Mouse (Mus musculus): ENCODE results near the gene Far2. TPM values are rescaled to one million over a fixed set of nuclear protein-coding genes. Genes with fewer than 3 reads are reported as not detected.
"Not testable (repeated sequence)": the region's sequence is repeated elsewhere in the genome, so short reads cannot be mapped to it uniquely, and the experiment has no call there.

Gene Far2
- polyA plus RNA-seq, 1 experiment from 2014 or later, result 2.9 TPM

DNA sequence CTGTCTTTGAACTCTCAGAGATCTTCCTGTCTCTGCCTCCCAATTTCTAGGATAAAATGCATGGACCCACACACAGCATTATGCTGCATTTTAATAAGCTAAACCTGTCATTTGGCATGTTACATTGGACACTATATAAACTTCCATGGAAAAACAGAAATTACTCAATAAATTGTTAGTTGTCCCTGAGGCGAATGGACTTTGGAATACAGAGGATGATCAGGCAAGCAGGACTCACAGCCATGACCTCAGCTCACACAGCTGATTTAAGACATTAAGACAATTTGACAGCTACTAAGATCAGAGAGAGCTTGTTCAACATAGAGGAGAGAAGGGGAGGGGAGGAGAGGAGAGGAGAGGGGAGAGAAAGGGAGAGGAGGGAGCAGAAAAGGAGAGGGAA lies 95.4 kb downstream of the Far2 start:
- 94% methylated on average over 1 of the region's 1 CpGs for WGBS
- Histone ChIP-seq H3K4me1 (ENCODE audit: insufficient read depth, low read length) (no peaks in the 10 kb centered on the region), H3K4me3 (ENCODE audit: low read length) (no peak overlapping the region), H3K4me2 (replicated peaks; ENCODE audit: low read depth, low read length) (no peak overlapping the region), H3K27me3 (ENCODE audit: insufficient read depth, low read length) (no peaks in the 10 kb centered on the region), H3K9me3 (ENCODE audit: low read length) (no peaks in the 10 kb centered on the region), H3K27ac (ENCODE audit: low read length) (no peak overlapping the region), H3K36me3 (ENCODE audit: insufficient read depth, low read length) (no peaks in the 10 kb centered on the region), H3K9ac (replicated peaks; ENCODE audit: low read length) (no peak overlapping the region)
- no peak for ATAC-seq (ENCODE audit: low FRiP score, low TSS enrichment)

DNA sequence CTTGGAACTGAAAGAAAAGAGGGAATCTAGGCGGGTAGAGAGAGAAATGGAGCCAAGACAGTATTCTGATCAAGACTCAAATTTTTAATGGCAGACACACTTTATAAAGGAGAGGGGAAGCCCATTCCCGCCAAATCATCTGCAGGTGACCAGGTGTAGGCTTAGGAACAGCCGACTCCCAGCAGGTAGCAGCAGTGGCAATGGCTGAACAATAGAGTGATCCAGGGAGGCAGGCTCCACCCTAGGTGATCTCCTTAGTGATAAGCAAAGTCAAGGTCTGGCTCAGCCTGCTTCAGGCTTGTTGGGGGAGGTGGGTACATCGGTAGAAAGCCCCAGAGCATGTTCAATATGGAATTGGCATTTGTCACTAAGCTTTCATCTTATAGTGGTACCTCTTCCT lies 105.2 kb downstream of the Far2 start:
- not testable (repeated sequence) for H3K4me2 ChIP-seq (replicated peaks; ENCODE audit: low read depth, low read length); H3K4me1 ChIP-seq (ENCODE audit: insufficient read depth, low read length); H3K27me3 ChIP-seq (ENCODE audit: insufficient read depth, low read length); H3K9me3 ChIP-seq (ENCODE audit: low read length); H3K27ac ChIP-seq (ENCODE audit: low read length); H3K9ac ChIP-seq (replicated peaks; ENCODE audit: low read length); ATAC-seq (ENCODE audit: low FRiP score, low TSS enrichment); H3K36me3 ChIP-seq (ENCODE audit: insufficient read depth, low read length); H3K4me3 ChIP-seq (ENCODE audit: low read length)
- 63% methylated on average over 4 of the region's 4 CpGs for WGBS

GRCm38 (mm10) chr6:148172904-148173303 lies 125.8 kb downstream of the Far2 start:
- Histone ChIP-seq H3K4me1 (ENCODE audit: insufficient read depth, low read length) (no peaks in the 10 kb centered on the region), H3K27me3 (ENCODE audit: insufficient read depth, low read length) (no peaks in the 10 kb centered on the region), H3K9ac (replicated peaks; ENCODE audit: low read length) (no peak overlapping the region), H3K4me2 (replicated peaks; ENCODE audit: low read depth, low read length) (no peak overlapping the region), H3K36me3 (ENCODE audit: insufficient read depth, low read length) (no peaks in the 10 kb centered on the region), H3K4me3 (ENCODE audit: low read length) (no peak overlapping the region), H3K27ac (ENCODE audit: low read length) (no peak overlapping the region), H3K9me3 (ENCODE audit: low read length) (no peaks in the 10 kb centered on the region)
- no peak for ATAC-seq (ENCODE audit: low FRiP score, low TSS enrichment)
- WGBS, result 52% methylated on average over 3 of the region's 3 CpGs

- no peak overlapping the region for H3K4me3 ChIP-seq (ENCODE audit: low read length)
- H3K27ac ChIP-seq (ENCODE audit: low read length), result no peak overlapping the region
- no peaks in the 10 kb centered on the region for H3K9me3 ChIP-seq (ENCODE audit: low read length)
- no peak overlapping the region for H3K9ac ChIP-seq (replicated peaks; ENCODE audit: low read length)
- H3K27me3 ChIP-seq (ENCODE audit: insufficient read depth, low read length), result no peaks in the 10 kb centered on the region
- no peak overlapping the region for H3K4me2 ChIP-seq (replicated peaks; ENCODE audit: low read depth, low read length)
- H3K36me3 ChIP-seq (ENCODE audit: insufficient read depth, low read length), result peaks cover 60% of the 10 kb centered on the region
- WGBS, result 91% methylated on average over 1 of the region's 1 CpGs
- no peaks in the 10 kb centered on the region for H3K4me1 ChIP-seq (ENCODE audit: insufficient read depth, low read length)
- ATAC-seq (ENCODE audit: low FRiP score, low TSS enrichment), result no peak
Measured at GRCm38 (mm10) chr6:148185694-148186093, 138.6 kb downstream of the Far2 start.

- Histone ChIP-seq H3K4me3 (ENCODE audit: low read length) (no peak overlapping the region), H3K27ac (ENCODE audit: low read length) (no peak overlapping the region), H3K27me3 (ENCODE audit: insufficient read depth, low read length) (no peaks in the 10 kb centered on the region), H3K9ac (replicated peaks; ENCODE audit: low read length) (no peak overlapping the region), H3K36me3 (ENCODE audit: insufficient read depth, low read length) (peaks cover 31% of the 10 kb centered on the region), H3K4me1 (ENCODE audit: insufficient read depth, low read length) (no peaks in the 10 kb centered on the region), H3K4me2 (replicated peaks; ENCODE audit: low read depth, low read length) (no peak overlapping the region), H3K9me3 (ENCODE audit: low read length) (no peaks in the 10 kb centered on the region)
- WGBS, result 81% methylated on average over 6 of the region's 6 CpGs
- ATAC-seq (ENCODE audit: low FRiP score, low TSS enrichment), result no peak
Measured at GRCm38 (mm10) chr6:148193972-148194701, 147.1 kb downstream of the Far2 start.

DNA sequence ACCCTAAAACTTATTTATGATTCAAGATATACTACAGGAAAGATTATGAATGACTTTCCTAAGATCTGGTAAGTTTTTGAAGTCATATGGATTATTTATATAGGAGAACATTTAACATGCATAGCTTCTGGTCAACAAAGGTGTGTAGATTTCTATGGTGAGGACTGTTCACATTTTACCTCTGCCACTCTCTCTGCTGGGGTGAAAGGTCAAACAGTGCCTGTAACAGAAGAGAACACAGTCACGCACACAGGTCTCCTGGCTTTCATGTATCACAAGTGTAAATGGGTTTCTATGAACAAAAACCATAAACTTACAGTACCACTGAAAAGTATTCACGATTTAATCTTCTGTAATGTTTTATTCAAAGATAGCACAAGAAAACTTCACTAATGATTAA lies 152.1 kb downstream of the Far2 start:
- H3K27ac ChIP-seq (ENCODE audit: low read length), result no peak overlapping the region
- 80% methylated on average over 2 of the region's 2 CpGs for WGBS
- no peak overlapping the region for H3K4me3 ChIP-seq (ENCODE audit: low read length)
- ATAC-seq (ENCODE audit: low FRiP score, low TSS enrichment), result no peak
- H3K9me3 ChIP-seq (ENCODE audit: low read length), result no peaks in the 10 kb centered on the region
- H3K4me2 ChIP-seq (replicated peaks; ENCODE audit: low read depth, low read length), result no peak overlapping the region
- no peaks in the 10 kb centered on the region for H3K4me1 ChIP-seq (ENCODE audit: insufficient read depth, low read length)
- H3K27me3 ChIP-seq (ENCODE audit: insufficient read depth, low read length), result no peaks in the 10 kb centered on the region
- no peak overlapping the region for H3K9ac ChIP-seq (replicated peaks; ENCODE audit: low read length)
- H3K36me3 ChIP-seq (ENCODE audit: insufficient read depth, low read length), result peaks cover 43% of the 10 kb centered on the region

GRCm38 (mm10) chr6:148199729-148200128 lies 152.7 kb downstream of the Far2 start:
- Histone ChIP-seq H3K9me3 (ENCODE audit: low read length) (no peaks in the 10 kb centered on the region), H3K36me3 (ENCODE audit: insufficient read depth, low read length) (peaks cover 40% of the 10 kb centered on the region), H3K27ac (ENCODE audit: low read length) (peak overlapping the region; percentile 65), H3K4me2 (replicated peaks; ENCODE audit: low read depth, low read length) (no peak overlapping the region), H3K4me1 (ENCODE audit: insufficient read depth, low read length) (no peaks in the 10 kb centered on the region), H3K4me3 (ENCODE audit: low read length) (no peak overlapping the region), H3K27me3 (ENCODE audit: insufficient read depth, low read length) (no peaks in the 10 kb centered on the region), H3K9ac (replicated peaks; ENCODE audit: low read length) (no peak overlapping the region)
- ATAC-seq (ENCODE audit: low FRiP score, low TSS enrichment), result no peak
- WGBS, result 88% methylated on average over 3 of the region's 3 CpGs

DNA sequence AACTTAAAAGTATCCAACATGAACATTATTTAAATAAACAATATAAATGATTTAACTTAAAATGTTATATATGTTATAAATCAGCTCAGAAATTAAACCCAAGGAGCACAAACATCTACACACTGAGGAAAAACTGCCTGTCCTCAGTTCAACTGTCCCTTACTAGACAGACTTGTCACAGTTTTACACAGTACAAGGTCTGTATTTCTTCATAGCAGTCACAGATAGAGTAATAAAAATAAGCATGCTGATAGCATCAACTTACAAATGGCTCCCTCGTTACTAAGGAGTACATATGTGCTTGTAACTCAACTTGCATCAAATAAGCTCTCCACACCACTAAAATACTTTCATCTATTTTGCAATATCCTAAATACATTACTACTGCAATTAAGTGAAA lies 158.1 kb downstream of the Far2 start:
- peaks cover 5% of the 10 kb centered on the region; the same call in 1 of the 2 replicates for H3K4me1 ChIP-seq (ENCODE audit: insufficient read depth, low read length)
- ATAC-seq (ENCODE audit: low FRiP score, low TSS enrichment), result no peak
- no peaks in the 10 kb centered on the region for H3K27me3 ChIP-seq (ENCODE audit: insufficient read depth, low read length)
- H3K4me2 ChIP-seq (replicated peaks; ENCODE audit: low read depth, low read length), result no peak overlapping the region
- no peaks in the 10 kb centered on the region for H3K9me3 ChIP-seq (ENCODE audit: low read length)
- H3K9ac ChIP-seq (replicated peaks; ENCODE audit: low read length), result no peak overlapping the region
- no peak overlapping the region for H3K27ac ChIP-seq (ENCODE audit: low read length)
- WGBS, result 73% methylated on average over 1 of the region's 1 CpGs
- no peak overlapping the region for H3K4me3 ChIP-seq (ENCODE audit: low read length)
- peaks cover 29% of the 10 kb centered on the region for H3K36me3 ChIP-seq (ENCODE audit: insufficient read depth, low read length)

GRCm38 (mm10) chr6:148207522-148207921 lies 160.5 kb downstream of the Far2 start:
- Histone ChIP-seq H3K9me3 (ENCODE audit: low read length) (no peaks in the 10 kb centered on the region), H3K4me1 (ENCODE audit: insufficient read depth, low read length) (peaks cover 11% of the 10 kb centered on the region), H3K4me2 (replicated peaks; ENCODE audit: low read depth, low read length) (no peak overlapping the region), H3K27me3 (ENCODE audit: insufficient read depth, low read length) (no peaks in the 10 kb centered on the region), H3K27ac (ENCODE audit: low read length) (no peak overlapping the region), H3K9ac (replicated peaks; ENCODE audit: low read length) (no peak overlapping the region), H3K36me3 (ENCODE audit: insufficient read depth, low read length) (peaks cover 14% of the 10 kb centered on the region), H3K4me3 (ENCODE audit: low read length) (no peak overlapping the region)
- ATAC-seq (ENCODE audit: low FRiP score, low TSS enrichment), result no peak
- 61% methylated on average over 1 of the region's 1 CpGs for WGBS

- H3K9ac ChIP-seq (replicated peaks; ENCODE audit: low read length), result peak overlapping the region; percentile 96
Measured at GRCm38 (mm10) chr6:148211391-148211876, 164.4 kb downstream of the Far2 start.

More at GRCm38 (mm10) chr6:148211391-148211876, 164.4 kb downstream of the Far2 start:
- peak overlapping the region; percentile 98 for H3K4me3 ChIP-seq (ENCODE audit: low read length)
- H3K4me1 ChIP-seq (ENCODE audit: insufficient read depth, low read length), result peaks cover 19% of the 10 kb centered on the region
- no peaks in the 10 kb centered on the region for H3K27me3 ChIP-seq (ENCODE audit: insufficient read depth, low read length)
- peak overlapping the region; percentile 62 for H3K4me2 ChIP-seq (replicated peaks; ENCODE audit: low read depth, low read length)
- no peaks in the 10 kb centered on the region for H3K9me3 ChIP-seq (ENCODE audit: low read length)
- ATAC-seq (ENCODE audit: low FRiP score, low TSS enrichment), result peak; percentile 62
- no peaks in the 10 kb centered on the region for H3K36me3 ChIP-seq (ENCODE audit: insufficient read depth, low read length)
- WGBS, result under 1% methylated on average over 51 of the region's 51 CpGs
- H3K27ac ChIP-seq (ENCODE audit: low read length), result peak overlapping the region; percentile 92

Data from kidney, embryonic 16.5 days (tissue).